Mouse (Mus musculus): Measurements from ENCODE around the gene Impdh1.

DNA sequence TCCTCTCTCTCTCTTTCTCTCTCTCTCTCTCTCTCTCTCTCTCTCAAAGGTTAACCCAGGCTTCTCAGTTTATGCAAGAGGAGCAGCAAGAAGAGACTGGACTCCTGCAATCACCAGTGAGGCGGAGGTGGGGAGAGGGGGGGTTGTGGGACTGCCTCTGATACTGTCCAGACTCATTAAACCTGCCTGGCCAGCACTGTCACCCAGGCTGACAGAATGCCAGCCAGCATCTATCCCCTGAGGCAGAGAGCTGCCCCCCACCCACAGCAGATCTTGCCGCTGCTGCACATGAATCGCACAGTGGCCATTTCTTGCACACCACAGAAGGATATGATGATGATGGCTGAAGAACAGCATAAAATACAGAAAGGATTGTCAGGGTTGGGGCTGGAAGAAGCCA, 41.1 kb downstream of the Impdh1 start:
- no peak for TF ChIP-seq CTCF (IDR thresholded peaks at IDR 0.05)
- no peak for TF ChIP-seq POLR2A (IDR thresholded peaks at IDR 0.05; ENCODE audit: insufficient read depth, low read depth, low read length)
- TF ChIP-seq EP300 (IDR thresholded peaks at IDR 0.05; ENCODE audit: insufficient read depth, low read depth, low read length), result no peak
